Mouse (Mus musculus) intestine, embryonic 14.5 days (tissue): ENCODE measurements at regions not wholly inside any gene's neighbourhood (a gene's known extent, or its start where the extent isn't known, plus 50 kb on each side); places are given as distances from the start of the nearest gene placed in this dataset.
A peak's percentile ranks its signal among the peaks of the same experiment; 100 is the strongest.

Experiments
- ATAC-seq: fragments of 200-750 bp; cut with Nextera tagmentation; replicated peaks from 2 replicates; pipeline ENCODE4 v1.8.0; 2017; ENCODE audit warnings: low read depth, moderate number of reproducible peaks, moderate TSS enrichment, moderate library complexity; ENCODE audit not compliant: low FRiP score, low TSS enrichment
- DNase-seq: peaks from one replicate; pipeline ENCODE4 v3.0.0-alpha.2; 2018; ENCODE audit warnings: low spot score
- H3K27ac ChIP-seq: fragments of 300-500 bp; sonication (generic); 2 replicates; pipeline ENCODE4 v1.5.1; 2014; ENCODE audit warnings: low read depth, mild to moderate bottlenecking, control low read depth
- H3K27me3 ChIP-seq: fragments of 300-500 bp; sonication (generic); replicated peaks from 2 replicates; pipeline ENCODE4 v1.6.1; 2014; ENCODE audit warnings: low read length, control low read depth; ENCODE audit not compliant: control insufficient read depth, insufficient read depth
- H3K36me3 ChIP-seq: fragments of 300-500 bp; sonication (generic); 2 replicates; pipeline ENCODE4 v1.6.1; 2014; ENCODE audit warnings: low read length, control low read depth; ENCODE audit not compliant: control insufficient read depth, insufficient read depth
- H3K4me1 ChIP-seq: fragments of 300-500 bp; sonication (generic); replicated peaks from 2 replicates; pipeline ENCODE4 v1.6.1; 2014; ENCODE audit warnings: low read length, control low read depth, mixed read lengths; ENCODE audit not compliant: control insufficient read depth, insufficient read depth
- H3K4me2 ChIP-seq: fragments of 300-500 bp; sonication (generic); 2 replicates; pipeline ENCODE4 v1.6.1; 2014; ENCODE audit warnings: low read length
- H3K4me3 ChIP-seq: fragments of 300-500 bp; sonication (generic); 2 replicates; pipeline ENCODE4 v1.5.1; 2014; ENCODE audit warnings: low read depth, low read length, control low read depth, mixed read lengths
- H3K9ac ChIP-seq: fragments of 300-500 bp; sonication (generic); 2 replicates; pipeline ENCODE4 v1.6.1; 2014; ENCODE audit warnings: mild to moderate bottlenecking, low read length
- H3K9me3 ChIP-seq: fragments of 300-500 bp; sonication (generic); 2 replicates; pipeline ENCODE4 v1.6.1; 2016; ENCODE audit warnings: low read length, control low read depth; ENCODE audit not compliant: control insufficient read depth
- WGBS: fragments of 180-500 bp; shearing (Covaris S2); extraction: QIAGEN DNeasy Blood & Tissue Kit; methylation state at CpG from one replicate; pipeline ENCODE4 v1.1.7; 2014; 5-methylcytosine and 5-hydroxymethylcytosine counted together

GRCm38 (mm10) chr3:52712151-52712550, 304.9 kb downstream of the Cog6 start:
- WGBS, result 88% methylated on average over 5 of the region's 5 CpGs
- Histone ChIP-seq H3K4me1 (no peaks in the 10 kb centered on the region), H3K27ac (no peak overlapping the region), H3K4me3 (no peak overlapping the region), H3K27me3 (no peaks in the 10 kb centered on the region), H3K9me3 (no peaks in the 10 kb centered on the region), H3K4me2 (no peak overlapping the region), H3K9ac (no peak overlapping the region), H3K36me3 (no peaks in the 10 kb centered on the region)
- ATAC-seq (no peak), DNase-seq (no peak)

GRCm38 (mm10) chr3:52711133-52711532, 305.9 kb downstream of the Cog6 start:
- no peak overlapping the region for H3K4me2 ChIP-seq
- no peak overlapping the region for H3K4me3 ChIP-seq
- no peaks in the 10 kb centered on the region for H3K9me3 ChIP-seq
- no peak overlapping the region for H3K27ac ChIP-seq
- H3K9ac ChIP-seq, result no peak overlapping the region
- ATAC-seq (no peak), DNase-seq (no peak)
- H3K4me1 ChIP-seq, result no peaks in the 10 kb centered on the region
- 63% methylated on average over 9 of the region's 9 CpGs for WGBS
- H3K27me3 ChIP-seq, result no peaks in the 10 kb centered on the region
- no peaks in the 10 kb centered on the region for H3K36me3 ChIP-seq

- Histone ChIP-seq H3K4me3 (no peak overlapping the region), H3K9ac (no peak overlapping the region), H3K36me3 (no peaks in the 10 kb centered on the region), H3K4me1 (no peaks in the 10 kb centered on the region), H3K27ac (no peak overlapping the region), H3K9me3 (no peaks in the 10 kb centered on the region), H3K4me2 (no peak overlapping the region), H3K27me3 (no peaks in the 10 kb centered on the region)
- 57% methylated on average over 3 of the region's 3 CpGs for WGBS
- no peak for ATAC-seq
- no peak for DNase-seq
These were observed 308.3 kb downstream of the Cog6 start for GRCm38 (mm10) chr3:52708746-52709145.

- Histone ChIP-seq H3K4me1 (no peaks in the 10 kb centered on the region), H3K9ac (no peak overlapping the region), H3K4me2 (no peak overlapping the region), H3K36me3 (no peaks in the 10 kb centered on the region), H3K27ac (no peak overlapping the region), H3K27me3 (no peaks in the 10 kb centered on the region), H3K9me3 (no peaks in the 10 kb centered on the region), H3K4me3 (no peak overlapping the region)
- DNase-seq (no peak), ATAC-seq (no peak)
- 35% methylated on average over 1 of the region's 1 CpGs for WGBS
These were observed 308.7 kb downstream of the Cog6 start for GRCm38 (mm10) chr3:52708301-52708700.

- Histone ChIP-seq H3K27ac (no peak overlapping the region), H3K4me1 (no peaks in the 10 kb centered on the region), H3K9me3 (no peaks in the 10 kb centered on the region), H3K4me3 (no peak overlapping the region), H3K36me3 (no peaks in the 10 kb centered on the region), H3K9ac (no peak overlapping the region), H3K27me3 (no peaks in the 10 kb centered on the region), H3K4me2 (no peak overlapping the region)
- 94% methylated on average over 2 of the region's 2 CpGs for WGBS
- no peak for ATAC-seq
- DNase-seq, result no peak
These were observed 310.4 kb downstream of the Cog6 start for GRCm38 (mm10) chr3:52706626-52707025.

GRCm38 (mm10) chr3:52703751-52704150, 313.3 kb downstream of the Cog6 start:
- ATAC-seq (no peak), DNase-seq (no peak)
- WGBS, result 93% methylated on average over 6 of the region's 6 CpGs
- Histone ChIP-seq H3K36me3 (no peaks in the 10 kb centered on the region), H3K4me3 (no peak overlapping the region), H3K4me1 (no peaks in the 10 kb centered on the region), H3K27ac (no peak overlapping the region), H3K9me3 (no peaks in the 10 kb centered on the region), H3K27me3 (no peaks in the 10 kb centered on the region), H3K9ac (no peak overlapping the region), H3K4me2 (no peak overlapping the region)

- WGBS, result 77% methylated on average over 4 of the region's 4 CpGs
- Histone ChIP-seq H3K27me3 (no peaks in the 10 kb centered on the region), H3K27ac (no peak overlapping the region), H3K9me3 (0 out of 2 replicates have a peak, but pooled peaks cover 3% of the 10 kb centered on the region), H3K4me3 (no peak overlapping the region), H3K9ac (no peak overlapping the region), H3K36me3 (no peaks in the 10 kb centered on the region), H3K4me2 (no peak overlapping the region), H3K4me1 (no peaks in the 10 kb centered on the region)
- ATAC-seq (no peak), DNase-seq (peak; percentile 41)
These were observed 314.1 kb downstream of the Cog6 start for GRCm38 (mm10) chr3:52702962-52703361.

GRCm38 (mm10) chr3:52701601-52702000, 315.4 kb downstream of the Cog6 start:
- H3K9me3 ChIP-seq, result 0 out of 2 replicates have a peak, but pooled peaks cover 5% of the 10 kb centered on the region
- DNase-seq (no peak), ATAC-seq (no peak)
- H3K4me3 ChIP-seq, result no peak overlapping the region
- no peak overlapping the region for H3K27ac ChIP-seq
- 87% methylated on average over 3 of the region's 3 CpGs for whole genome bisulfite sequencing
- H3K36me3 ChIP-seq, result no peaks in the 10 kb centered on the region
- H3K4me2 ChIP-seq, result no peak overlapping the region
- no peaks in the 10 kb centered on the region for H3K27me3 ChIP-seq
- H3K9ac ChIP-seq, result no peak overlapping the region
- no peaks in the 10 kb centered on the region for H3K4me1 ChIP-seq

- Histone ChIP-seq H3K4me1 (no peaks in the 10 kb centered on the region), H3K27ac (no peak overlapping the region), H3K27me3 (no peaks in the 10 kb centered on the region), H3K4me2 (no peak overlapping the region), H3K9ac (no peak overlapping the region), H3K36me3 (no peaks in the 10 kb centered on the region), H3K9me3 (0 out of 2 replicates have a peak, but pooled peaks cover 5% of the 10 kb centered on the region), H3K4me3 (no peak overlapping the region)
- DNase-seq, result no peak
- WGBS, result 65% methylated on average over 2 of the region's 2 CpGs
- no peak for ATAC-seq
These were observed 323.2 kb downstream of the Cog6 start for GRCm38 (mm10) chr3:52693813-52694212.
